Mouse (Mus musculus) CD8-positive naive resting alpha-beta T cell, adult 2 months (primary cell): ENCODE measurements around the gene Marveld2.

Source experiments
- DNase-seq, 2 experiments: peaks; one replicate each; pipeline ENCODE4 v3.0.0; 2022; ENCODE audit warnings: low read depth in 2 of 2, low spot score in 2 of 2

Gene Marveld2

GRCm38 (mm10) chr13:100601034-100601433 is 15.7 kb downstream of the Marveld2 start:
- DNase-seq: no peak

- no peak for DNase-seq
These were observed 16.5 kb downstream of the Marveld2 start for GRCm38 (mm10) chr13:100600317-100600716.

DNA sequence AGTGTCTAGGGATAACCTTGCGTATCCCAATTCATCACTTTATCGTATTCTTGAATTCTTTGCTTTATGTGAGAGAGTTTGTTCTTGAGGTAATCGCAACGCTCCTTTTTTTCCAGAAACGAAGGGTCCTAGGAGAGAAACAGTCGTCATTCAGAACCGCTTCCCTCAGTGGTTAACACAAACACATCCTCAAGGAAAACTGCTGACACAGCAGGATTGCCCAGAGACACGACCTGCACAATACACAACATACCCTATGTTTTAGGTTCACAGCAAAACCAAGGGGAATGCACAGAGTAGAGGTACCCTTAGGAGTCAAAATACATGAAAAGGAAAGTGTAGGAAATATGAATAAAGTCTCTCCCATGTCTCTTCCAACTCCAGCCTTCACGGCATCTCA is 19.5 kb downstream of the Marveld2 start:
- no peak for DNase-seq

DNA sequence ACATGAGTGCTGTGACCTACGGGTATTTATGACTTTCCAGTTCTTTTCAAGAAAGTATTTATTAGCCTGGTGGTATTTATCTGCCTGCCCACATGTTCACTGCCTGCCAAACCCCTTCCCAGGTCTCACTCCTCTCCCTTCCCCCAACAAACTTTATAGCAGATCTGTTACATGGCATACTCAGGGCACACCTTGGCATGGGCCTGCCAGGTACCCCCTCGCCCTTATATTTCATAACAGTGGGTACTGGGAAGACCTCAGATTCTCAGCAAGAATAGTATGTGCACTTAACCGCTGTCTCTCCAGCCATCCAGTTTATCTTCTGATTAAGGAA is 21.3 kb downstream of the Marveld2 start:
- no peak for DNase-seq

- no peak for DNase-seq
These were observed 21.8 kb downstream of the Marveld2 start for GRCm38 (mm10) chr13:100594838-100595551.

- DNase-seq: peak; percentile 32 to 42
These were observed 22.6 kb downstream of the Marveld2 start for GRCm38 (mm10) chr13:100594041-100594792.

GRCm38 (mm10) chr13:100588646-100589045 is 28.1 kb downstream of the Marveld2 start:
- no peak for DNase-seq

DNA sequence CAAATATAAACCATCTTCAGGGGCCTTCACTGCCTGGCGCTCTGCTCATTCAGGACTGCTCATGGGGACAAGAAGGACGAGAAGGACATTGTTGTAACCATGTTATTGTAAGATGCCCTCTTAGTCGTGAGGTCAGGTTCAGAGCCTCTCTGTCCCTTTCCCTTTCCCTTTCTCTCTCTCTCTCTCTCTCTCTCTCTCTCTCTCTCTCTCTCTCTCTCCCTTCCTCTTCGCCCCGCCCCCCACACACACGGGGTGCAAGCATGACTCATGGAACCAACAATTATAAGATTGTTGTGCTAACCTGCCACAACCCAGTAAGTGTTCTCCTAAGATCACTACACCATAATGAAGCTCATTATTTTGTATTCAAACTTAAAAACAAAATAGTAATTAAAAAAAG is 34.6 kb downstream of the Marveld2 start:
- DNase-seq: no peak

DNA sequence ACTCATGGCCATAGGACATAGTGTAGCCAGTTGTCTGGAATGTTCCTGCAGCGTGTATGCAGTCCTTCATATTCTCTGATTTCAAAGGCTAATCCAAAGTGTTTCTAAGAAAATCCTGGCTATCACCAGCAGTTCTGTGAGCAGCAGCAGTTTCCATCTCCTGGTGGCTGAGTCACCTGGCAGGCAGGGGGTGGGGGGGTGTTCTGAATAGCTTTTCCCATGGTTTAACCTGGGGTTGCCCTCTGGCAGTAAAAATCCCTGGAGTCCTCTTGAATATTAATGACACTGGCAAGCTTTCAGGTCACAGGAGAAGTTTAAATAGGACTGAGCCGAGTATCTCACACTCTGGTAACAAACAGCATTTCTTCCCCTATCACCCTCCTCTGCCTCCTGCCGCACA is 35.1 kb downstream of the Marveld2 start:
- no peak for DNase-seq

- DNase-seq: no peak
These were observed 36.8 kb downstream of the Marveld2 start for GRCm38 (mm10) chr13:100579951-100580350.

GRCm38 (mm10) chr13:100579220-100579619 is 37.6 kb downstream of the Marveld2 start:
- DNase-seq: no peak

GRCm38 (mm10) chr13:100575950-100576349 is 40.8 kb downstream of the Marveld2 start:
- DNase-seq: no peak

DNA sequence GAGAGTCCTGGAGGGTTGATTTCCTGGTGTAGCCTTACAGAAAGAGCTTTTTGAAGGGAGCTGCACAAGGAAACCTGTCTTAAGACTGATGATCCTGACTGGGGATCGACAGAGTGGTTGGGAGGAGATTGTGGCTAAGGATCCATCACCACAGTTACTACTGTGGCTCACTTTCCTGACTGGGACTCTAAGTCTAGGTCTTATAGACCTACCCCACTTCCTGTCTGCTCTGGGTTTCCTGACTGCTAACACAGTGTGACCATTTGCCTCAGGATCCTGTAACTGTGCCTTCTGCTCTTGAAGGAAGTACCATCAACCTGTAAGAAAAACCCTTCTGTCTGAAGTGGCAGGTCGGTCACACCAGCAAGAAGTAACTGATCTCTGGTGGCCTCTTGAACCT is 46.1 kb downstream of the Marveld2 start:
- DNase-seq: no peak

- DNase-seq: no peak
These were observed 48.4 kb downstream of the Marveld2 start for GRCm38 (mm10) chr13:100568359-100568758.

DNA sequence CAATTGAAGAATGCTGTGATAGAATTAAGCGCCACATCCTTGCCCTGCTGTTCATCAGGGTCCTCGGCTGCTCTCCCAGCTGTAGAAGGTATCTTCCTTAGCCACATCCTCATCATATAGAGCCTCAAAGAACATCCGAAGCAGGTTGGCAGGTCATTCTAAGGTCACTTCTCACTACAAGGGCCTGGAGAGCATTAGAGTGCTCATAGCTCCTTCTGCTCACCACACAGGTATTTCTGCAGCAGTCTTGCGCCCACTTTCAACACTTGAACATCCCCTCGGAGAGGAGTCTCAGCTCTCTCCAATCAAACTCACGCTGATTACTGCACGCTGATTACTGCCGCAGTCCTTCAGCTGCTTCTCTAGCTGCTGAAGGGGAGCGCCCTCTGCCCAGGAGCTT is 57.3 kb downstream of the Marveld2 start:
- no peak for DNase-seq

- no peak for DNase-seq
These were observed 59.8 kb downstream of the Marveld2 start for GRCm38 (mm10) chr13:100557011-100557410.

- DNase-seq: no peak
These were observed 63.7 kb downstream of the Marveld2 start for GRCm38 (mm10) chr13:100553042-100553437.

GRCm38 (mm10) chr13:100552369-100553041 is 64.3 kb downstream of the Marveld2 start, which contains the start of gene Ocln:
Ocln (minus strand) TSS chr13:100552718.
- no peak for DNase-seq

GRCm38 (mm10) chr13:100552009-100552368 is 64.8 kb downstream of the Marveld2 start:
- DNase-seq: no peak

DNA sequence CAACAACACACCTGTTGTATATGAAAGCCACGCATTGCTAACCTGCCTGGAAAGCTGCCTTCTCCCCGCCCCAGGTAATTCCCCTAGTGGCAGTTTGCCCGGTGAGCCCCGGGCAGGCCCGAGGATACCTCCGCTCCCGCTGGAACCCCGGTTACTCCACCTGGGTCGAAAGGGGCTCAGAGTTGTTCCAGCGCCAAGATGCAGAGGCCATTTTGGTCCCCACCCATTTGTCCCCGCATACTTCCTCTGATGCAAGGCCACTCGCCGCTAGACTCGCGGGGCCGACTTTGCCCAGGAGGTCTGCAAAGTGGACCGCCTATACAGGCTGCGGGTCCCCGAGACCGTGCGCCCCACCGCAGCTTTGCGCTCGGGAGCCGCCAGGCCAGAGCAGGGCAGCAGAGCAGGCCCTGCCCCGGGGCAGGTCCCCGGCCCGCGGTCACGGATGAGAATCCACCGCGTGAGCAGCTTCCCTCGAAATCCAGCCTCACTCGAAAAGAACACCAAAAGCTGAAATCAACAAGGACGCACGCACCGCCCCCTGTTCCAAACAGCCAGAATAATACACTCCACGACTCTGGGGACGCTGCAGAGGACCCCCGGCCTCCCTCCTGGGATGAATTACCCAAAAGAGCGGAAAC is 65.3 kb downstream of the Marveld2 start:
- DNase-seq: no peak

GRCm38 (mm10) chr13:100547269-100547668 is 69.5 kb downstream of the Marveld2 start:
- DNase-seq: no peak
